Mouse (Mus musculus) right cerebral cortex, adult 18-20 months (tissue): Measurements from ENCODE around the gene Comt.
A peak's percentile ranks its signal among the peaks of the same experiment; 100 is the strongest.

ENCODE experiments used
- DNase-seq: peaks from one replicate; pipeline ENCODE4 v3.0.0; 2022; ENCODE audit warnings: mixed read lengths

Comt gene

DNA sequence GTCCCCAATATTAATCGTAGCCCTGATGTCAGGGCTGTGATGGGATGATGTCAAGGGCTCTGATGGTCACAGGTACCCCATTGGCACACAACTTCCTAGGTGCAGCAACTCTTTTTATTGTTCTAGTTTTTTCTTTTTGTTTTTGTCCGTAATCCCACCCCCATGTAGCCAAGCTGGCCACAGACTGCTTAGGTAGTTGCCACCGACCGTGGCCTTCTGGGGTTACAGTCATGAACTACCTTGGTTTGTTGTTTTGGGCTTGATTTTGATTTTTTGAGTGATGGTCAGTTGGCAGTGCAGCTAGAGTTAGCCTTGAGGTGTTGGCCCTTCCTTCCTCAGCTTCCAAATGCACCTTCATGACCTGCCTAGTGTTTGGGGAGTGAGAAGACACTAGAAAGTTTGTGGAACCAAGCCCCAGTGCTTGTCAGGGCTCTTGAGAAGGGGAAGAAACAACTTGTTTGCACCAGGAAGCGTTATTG is at the start of gene Comt:
TSS of gene Comt (minus strand) at position 51 of the 479 bp plus-strand sequence.
- no peak for DNase-seq

DNA sequence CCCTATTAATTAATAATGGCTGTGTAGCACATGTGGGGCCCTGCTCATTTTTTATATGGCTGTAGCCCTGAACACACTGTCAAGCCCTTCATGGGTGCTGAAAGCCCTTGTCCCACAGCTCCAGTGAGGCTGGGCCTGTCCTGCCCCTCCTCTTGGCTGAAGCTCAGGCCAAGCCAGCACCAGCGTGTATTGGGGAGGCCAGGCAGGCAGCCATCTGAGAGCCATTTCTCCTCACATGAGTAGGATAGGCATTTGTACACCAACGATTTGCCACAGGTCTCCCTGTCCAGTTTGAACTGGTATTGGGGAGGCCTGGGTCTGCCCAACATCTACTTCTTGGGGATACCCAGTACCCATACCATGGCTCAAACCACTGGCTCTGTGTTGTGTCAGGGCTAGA is 47.4 kb upstream of the Comt start:
- no peak for DNase-seq

DNA sequence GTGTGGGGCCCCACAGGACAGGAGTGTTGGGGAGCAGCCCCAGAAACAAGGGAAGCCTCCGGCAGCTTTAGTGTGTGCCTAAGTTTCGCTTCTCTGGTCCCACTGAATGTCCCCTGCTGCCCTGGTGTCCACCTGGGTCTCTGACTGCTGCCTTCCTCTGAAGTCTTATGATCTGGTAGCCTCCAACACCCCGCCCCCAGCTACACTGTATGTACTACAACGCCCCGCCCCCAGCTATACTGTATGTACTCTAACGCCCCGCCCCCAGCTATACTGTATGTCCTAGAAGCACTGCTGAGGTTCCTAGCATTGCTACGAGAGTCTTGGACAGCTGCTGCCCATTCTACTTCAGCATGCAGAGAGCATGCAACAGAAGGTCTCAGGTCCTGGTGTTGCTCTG is 46.3 kb upstream of the Comt start:
- DNase-seq, result no peak

DNA sequence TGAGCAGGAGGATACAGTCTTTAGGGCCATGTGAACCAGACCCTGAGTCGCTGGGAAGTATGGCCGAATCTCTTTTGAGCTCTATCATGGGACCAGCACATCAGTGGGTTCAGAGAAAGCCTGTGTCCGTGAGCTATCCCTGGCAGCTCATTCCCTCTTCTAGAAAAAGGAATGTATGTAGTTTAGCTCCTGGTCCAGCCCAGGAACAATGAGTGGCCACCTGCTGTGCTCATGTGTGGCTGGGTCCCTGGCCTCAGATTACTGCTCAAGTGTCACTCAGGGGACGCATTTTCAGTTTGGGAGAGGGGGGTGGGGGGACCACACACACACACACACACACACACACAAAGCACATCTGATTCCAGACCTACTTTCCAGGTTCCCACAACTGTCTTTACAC is 45.8 kb upstream of the Comt start:
- DNase-seq, result no peak

DNA sequence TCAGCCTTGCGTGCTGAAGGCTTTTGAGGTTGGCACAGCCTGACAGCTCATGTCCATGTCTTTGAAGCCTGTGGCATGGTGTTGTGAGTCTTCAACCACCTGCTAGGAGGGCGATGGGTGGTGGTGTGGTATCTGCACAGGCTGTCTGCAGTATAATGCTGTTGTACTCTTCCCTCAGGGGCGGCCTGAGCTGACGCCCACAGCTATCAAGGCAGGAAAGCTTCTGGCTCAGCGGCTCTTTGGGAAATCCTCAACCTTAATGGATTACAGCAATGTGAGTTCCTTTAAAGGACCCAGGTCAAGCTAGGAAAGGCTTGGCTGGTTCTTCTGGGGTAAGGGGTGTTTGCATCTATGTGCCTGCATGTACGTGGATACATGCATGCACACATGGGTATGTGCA is 45.3 kb upstream of the Comt start:
- no peak for DNase-seq

DNA sequence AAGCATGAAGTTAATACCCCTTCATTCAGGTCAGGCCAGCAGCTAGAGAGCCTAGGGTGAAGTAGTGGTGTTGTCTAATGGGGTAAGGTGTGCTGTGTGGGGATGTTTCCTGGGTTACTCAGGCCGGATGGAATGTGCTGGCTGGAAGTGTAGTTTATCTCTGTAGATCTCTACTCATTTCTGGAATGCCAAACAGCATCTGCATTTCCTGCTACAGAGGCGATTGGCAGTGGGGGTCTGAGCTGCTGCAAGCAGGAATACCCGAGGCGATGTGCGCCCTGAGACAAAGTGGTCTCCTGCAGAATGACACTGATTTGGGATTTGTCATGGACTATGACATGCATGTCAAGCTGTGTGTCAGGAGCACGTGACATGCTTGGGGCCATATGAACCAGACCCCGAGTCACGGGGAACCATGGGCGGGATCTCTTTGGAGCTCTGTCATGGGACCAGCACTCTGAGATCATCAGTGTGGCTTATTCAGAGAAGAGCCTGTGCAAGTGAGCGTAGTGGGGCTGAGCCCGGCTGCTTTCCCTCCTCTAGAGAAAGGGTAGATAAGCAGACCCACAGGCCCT is 44.8 kb upstream of the Comt start:
- DNase-seq, result no peak

DNA sequence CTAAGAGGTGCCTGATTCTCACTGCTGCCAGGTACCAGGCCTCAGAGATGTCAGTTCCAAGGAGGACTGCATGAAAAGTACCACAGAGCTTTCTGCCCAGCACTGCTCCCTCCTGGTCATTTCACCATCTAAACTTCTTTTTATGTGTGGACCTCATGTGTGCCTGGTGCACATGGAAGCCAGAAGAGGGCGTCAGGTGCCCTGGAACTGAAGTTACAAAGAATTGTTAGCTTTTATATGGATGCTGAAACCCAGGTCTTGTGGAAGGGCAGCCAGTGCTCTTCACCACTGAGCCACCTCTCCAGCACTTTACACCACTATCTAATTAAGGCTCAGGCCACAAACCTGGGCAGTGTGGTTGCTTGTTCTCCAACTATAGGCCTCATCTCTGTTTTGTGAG is 44.2 kb upstream of the Comt start:
- no peak for DNase-seq

DNA sequence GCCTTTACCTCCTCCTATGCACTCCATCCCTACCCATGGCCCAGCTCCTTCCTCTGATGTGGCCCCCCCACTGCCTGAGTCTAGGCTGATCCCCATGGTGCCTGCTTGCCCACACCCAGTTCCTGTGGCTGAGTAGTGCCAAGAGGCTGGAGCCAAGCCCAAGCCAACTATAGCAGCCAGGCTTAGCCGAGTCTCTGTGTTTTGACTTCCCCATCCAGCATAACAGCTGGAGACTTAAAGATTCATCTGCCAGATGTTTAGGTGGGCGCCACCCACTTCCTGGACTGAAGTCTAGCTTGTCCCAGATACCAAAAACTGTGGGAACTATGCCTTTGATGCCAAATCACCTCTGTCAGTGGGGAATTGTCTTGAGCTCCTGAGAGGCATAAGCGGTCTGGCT is 37.6 kb upstream of the Comt start:
- DNase-seq, result no peak

DNA sequence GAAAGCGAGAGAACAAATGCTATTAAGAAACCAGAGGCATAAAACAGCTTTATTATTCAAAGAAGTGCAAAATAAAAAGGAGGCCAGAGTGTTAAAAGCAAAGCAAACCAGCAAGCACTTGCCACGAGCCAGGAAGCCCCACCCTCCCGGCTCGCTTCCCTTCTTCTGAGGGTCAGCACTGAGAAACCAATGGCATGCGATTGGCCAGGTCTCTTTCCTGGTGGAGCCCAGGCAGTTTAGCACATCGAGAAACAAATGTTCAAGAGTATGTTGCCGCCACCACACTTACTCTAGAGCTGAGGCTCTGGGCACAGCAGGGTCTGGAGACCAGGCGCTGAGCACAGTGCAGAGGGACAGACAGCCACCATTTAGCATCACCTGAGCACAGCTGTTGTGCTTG is 35.9 kb upstream of the Comt start:
- no peak for DNase-seq

DNA sequence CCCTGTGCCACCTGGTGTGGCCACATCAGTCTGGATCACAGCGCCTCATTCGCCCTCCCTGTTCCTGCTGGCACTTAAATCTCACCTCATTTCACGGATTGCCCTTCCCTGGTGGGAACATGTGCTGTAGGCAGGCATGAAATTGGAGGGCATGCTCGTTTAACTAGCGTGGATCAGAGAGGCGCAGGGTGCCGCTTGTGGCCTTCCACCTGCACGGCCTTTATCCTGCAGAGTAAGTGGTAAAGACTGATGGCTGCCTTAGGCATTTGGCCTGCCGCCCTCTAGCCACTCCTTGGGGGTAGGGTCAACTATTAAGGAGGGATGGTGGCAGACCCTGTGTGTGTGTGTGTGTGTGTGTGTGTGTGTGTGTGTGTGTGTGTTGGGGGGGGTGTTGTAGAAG is 35.4 kb upstream of the Comt start:
- DNase-seq, result no peak

DNA sequence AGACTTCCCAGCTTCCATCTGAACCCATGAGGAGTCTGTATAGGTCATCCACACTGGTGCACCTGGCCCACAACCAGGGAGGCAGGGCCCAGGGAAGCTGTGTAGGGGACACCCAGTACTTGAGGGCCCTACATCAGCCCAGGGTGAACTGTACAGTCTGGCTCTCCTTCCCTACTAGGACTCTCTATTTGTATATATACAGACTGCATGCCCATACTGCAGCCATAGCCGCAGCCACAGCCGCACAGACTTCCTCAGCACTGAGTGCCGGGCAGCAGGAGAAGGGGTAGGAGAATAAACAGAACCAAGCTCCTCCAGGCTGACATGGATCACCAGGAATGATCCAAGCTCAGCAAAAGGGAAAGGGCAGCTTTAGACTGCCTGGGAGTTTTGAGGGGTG is 34.2 kb upstream of the Comt start:
- DNase-seq, result no peak

DNA sequence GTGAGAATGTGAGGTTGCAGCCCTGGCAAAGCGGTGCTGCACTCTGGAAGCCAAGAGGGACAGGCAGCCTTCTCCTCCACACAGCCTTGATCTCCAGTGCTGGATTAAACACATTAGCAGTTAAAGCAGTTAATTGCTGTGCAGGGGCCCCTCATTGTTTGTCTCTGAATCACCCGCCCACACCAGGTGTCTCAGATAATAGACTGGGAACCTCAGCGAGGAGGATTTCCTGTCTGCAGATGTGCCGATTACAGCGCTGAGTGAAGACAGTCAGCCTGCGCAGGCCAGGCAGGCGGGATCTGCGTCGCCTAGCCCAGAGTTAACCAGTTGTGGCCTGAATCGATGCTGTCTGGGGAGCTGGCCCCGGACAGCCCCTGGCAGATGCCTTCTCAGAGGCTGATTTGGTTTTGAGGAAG is 33.3 kb upstream of the Comt start:
- peak; percentile 62 for DNase-seq

DNA sequence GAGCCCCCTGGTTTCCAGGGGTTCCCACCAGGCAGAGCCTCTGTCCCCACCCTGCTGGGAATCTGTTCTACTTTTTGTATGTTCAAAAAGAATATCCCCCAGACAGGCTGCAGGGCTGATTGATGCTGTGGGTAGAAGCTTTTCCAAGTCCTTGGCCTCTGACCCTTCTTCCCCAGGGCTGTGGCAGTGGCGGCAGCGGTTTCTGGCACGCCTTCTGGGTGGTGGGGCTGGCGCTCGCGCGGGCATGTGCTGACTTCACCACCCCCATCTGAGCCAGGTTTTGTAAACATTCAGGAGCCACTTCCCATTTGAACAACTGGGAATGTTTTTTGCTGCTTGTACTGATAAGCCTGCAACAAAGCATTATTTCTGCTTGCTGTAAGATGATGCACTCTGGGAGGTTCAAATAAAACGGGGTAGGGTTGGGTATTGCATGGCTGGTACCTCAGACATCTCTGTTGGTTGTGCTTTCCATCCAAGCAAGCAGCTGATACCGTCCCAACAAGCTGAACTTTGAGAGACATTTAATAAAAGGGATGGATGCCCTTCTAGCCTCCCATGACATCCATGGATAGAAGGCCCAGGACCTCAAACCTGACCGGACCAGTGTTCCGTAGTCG is 32.8 kb upstream of the Comt start:
- no peak for DNase-seq

DNA sequence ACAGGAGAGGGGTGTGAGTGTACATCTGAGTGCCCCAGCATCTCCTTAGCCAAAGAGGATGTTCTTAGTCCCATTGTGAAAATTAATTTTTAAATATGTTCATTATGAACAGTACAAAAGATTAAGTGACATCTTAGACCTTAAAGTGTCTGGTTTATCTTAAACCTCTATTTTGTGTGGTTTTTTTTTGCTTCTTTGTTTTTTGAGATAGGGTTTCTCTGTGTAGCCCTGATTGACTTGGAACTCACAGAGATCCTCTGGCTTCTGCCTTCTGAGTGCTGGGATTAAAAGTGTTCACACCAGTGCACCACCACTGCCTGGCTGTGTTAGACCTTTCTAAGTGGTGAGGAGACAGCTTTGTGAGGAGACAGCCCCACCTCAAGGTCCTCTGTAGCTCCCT is 32.0 kb upstream of the Comt start:
- no peak for DNase-seq

DNA sequence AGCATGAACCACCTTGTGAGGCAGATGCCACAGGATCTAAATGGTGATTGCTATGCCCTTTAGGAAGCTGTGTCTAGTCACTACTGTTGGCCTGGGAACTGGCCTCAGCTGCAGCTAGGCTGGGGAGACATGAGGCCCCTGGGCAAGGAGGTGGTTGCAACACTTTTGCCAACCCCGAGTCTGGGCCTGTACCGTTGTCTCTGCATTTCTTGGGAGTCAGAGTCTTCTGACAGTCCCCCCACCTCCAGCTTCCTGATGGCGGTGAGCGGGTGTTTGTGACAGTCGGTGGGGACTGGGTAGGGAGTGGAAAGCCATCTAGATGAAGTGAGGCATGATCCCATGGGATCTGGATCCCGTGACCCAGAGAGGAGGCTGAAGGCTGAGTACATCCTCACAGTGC is 28.8 kb upstream of the Comt start:
- DNase-seq, result no peak

DNA sequence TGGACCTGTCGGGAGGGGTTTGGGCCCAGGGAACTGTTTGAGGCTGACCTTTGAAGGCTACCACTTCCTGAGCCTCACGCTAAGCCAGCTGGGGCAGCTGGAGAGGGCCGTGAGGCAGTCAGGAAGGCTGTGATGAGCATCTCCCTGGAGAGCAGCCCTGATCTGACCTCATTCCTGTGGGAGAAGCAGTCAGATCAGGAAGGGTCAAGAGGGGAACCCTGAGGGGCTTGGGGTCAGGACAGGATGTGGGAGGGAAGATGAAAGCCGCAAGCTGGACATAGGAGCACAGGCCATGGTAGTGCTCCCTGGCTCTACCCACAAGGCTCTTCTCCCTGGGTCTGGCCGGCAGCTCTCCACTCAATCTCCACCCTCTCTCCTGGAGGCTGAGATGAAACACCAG is 27.2 kb upstream of the Comt start:
- DNase-seq, result no peak

DNA sequence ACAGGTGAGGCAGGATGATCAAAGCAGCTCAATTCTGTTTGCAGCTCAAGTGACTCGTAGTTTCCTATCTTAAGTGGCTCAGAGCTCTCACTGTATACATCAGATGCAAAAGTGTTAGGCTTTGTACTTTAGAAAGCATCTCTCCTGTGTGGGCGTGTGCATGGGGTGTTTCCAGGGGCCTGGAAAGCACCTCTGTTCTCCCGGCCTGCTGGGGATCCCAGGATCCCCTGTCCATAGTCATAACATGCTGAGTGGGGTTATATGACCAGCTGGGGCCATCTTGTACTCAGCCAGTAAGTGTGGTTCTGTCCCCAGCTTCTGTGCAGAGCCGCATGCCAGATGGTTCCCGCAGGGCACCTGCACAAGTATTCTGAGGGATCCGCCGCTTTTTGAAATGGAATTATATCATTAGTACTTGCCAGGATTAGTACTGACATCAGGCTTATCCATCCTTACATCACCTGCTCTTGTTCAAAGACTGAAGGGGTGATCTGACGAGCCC is 25.8 kb upstream of the Comt start:
- peak; percentile 44 for DNase-seq

DNA sequence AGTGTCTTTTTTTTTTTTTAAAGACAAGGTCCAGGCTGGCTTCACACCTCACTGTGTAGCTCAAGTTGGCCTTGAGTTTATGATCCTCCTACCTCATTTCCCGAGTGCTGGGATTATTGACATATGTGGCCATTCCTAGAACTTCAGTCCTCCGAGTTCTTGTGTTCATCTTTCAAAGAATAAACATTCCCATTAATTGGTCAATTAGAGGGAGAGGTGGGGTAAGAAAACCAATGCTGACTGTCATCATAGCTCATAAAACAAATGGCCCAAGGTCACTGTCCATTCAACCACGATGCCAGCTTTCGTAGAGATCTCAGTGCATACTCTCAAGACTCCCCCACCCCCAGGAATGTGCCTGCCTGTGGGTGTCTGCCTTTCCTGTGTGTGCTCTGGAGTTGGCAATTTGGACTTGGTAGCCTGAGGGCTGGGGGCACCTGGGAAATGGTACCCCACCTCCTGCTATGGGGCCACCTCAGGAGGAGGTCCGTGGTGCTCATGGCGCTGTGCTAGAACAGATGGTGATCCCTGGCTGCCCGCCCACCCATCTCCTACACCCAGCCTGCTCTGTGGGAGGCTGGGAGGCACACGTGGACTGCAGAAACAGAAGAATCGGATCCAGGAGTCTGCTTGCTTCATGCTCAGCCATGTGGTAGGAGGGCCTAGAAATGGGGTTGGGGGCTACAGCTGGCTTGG is 25.0 kb upstream of the Comt start:
- DNase-seq, result peak; percentile 79

DNA sequence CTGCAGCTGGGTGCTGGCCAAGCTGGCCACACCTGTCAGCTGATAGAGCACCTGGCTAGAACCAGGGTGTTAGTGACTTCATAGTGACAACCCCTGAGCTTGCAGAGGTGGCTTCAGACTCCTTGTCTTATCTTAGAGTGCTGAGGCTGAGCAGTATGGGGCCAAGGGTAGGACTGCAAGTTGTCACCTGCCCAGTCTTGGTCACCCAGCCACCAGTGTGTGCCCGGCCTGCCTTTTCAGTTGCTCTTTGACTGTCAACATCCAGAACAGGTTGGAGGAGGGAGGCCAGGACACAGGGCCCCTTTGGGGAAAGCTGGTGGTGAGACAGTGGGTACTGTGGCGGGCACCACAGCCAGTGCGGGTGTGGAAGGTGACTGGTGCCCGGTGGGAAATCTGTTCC is 22.4 kb upstream of the Comt start:
- DNase-seq, result no peak

DNA sequence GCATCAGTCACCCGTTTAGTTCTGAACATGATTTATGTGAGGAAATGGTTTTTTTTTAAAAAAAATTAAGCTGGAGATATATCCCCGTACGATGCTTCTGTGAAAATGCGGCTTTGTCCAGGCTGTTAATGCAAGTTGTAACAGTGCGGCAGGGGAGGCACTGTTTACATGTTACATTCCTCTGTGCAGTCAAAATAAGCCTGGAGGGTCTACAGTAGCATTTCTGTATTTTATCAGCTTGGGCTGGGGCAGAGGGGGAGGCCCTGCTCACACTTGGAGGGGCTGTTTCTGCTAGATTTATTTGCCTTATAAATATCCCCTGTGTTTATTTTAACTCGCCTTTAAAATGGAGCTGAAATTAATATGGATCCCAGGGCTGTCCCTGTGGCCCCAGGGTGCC is 21.5 kb upstream of the Comt start:
- no peak for DNase-seq

DNA sequence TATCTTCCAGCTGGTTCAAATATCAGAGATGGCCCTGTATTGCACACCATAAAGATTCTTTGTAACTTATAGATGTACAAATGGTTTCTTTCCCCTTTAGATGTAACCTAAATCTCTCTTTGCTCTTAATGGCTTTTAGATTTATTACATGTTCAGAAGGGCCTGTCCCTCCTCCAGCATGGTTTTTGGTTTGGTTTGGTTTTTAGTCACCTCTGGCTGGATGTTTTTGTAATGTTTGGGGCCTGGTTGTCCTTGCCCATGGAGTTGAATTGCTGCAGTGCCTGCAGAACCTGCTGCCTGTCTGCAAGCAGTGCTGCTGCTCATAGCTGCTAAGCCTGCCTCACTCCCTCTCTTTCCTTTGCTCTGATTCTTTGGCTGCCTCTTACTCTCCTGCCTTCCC is 20.6 kb upstream of the Comt start:
- DNase-seq, result no peak

DNA sequence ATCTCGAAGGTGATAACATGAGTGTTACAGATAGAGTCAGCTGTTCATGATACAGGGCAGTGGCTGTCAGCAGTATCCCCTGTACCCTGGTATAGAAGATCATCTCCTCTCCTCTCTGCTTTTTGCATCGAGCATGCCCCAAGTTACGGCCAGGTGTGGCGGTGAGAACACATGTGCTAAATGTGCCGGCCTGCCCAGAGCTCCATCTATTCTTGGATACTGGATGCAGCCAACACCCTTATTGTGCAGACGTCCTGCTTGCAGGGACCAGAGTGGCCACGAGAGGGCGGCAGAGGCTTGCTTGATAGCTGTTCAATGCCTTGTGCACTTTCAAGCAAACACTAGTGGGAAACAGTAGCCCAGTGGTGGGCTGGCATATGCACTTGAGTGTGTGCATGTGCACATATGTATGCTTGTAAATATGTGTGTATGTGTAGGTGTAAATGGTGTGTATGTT is 16.8 kb upstream of the Comt start:
- peak; percentile 93 for DNase-seq

DNA sequence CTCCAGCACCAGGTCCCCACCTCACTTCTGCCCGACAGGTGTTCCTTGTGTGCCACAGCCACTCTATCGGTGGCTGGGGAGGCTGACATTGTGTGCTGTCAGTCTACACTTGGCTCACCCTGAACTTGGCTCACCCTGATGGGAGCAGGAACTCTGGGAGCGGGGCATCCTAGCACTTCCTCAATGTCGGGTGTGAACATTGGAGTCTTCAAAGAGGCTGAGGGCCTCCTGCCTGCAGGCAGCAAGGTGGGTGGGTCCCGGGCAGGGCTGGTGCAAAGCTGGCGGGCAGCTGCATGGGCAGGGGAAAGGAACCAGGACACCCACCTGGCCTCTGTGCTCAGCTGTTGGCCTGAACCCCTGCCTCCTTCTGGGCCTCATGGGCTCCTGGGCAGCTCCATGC is 9.5 kb upstream of the Comt start:
- no peak for DNase-seq

DNA sequence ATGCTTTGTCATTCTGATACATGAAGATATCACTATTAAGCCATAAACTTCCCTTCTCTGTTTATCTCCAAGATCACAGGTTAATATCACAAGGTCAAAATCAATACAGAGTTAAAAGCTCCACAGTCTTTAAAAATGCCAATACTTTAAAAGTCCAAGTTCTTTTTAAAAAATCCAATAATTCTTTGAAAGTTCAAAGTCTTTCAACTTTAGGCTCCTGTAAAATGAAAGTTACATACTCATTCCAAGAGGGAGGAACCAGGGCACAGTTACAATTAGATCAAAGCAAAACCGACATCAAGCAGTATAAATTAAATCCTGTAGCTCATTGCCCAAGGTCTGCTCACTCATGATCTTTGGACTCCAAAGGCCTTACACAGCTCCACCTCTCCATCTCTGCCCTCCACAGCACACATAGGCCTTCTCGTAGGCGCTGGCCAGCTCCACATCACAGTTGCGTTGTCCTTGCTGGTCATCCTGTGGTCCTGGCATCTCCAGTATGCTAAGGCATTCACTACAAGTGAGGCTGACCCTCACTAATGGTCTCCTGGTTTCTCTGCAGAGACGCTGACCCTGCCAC is 6.8 kb upstream of the Comt start:
- DNase-seq, result no peak
